In the genomic region with DNA sequence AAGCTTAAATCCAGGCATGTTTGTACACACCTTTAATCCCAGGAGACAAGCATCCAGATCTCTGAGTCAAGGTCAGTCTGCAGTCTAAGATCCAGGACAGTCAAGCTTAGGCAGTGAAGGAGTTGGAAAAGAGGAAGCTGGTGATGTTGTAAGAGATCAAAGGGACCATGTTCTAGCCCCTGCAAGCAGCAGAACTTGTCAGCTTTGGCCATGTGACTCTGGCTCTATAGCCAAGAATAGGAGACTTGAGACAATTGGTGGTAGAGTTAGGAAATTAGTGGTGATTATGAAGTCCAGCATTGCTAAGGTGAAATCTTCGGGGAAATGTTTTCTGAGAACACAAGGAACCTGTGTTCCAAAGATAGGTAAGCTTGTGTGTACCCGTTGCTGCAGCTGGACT, we compare ENCODE assay signal across 39 mouse cellular contexts. TPM values are rescaled to one million over a fixed set of nuclear protein-coding genes. Genes with fewer than 3 reads are reported as not detected.
"Had no signal": no experiment of that assay in that cellular context is flagged by ENCODE, and none has a peak within 500 bp of the region (broad histone marks: within the 10 kb centered on the region; RNA-seq: fewer than 3 reads in every experiment).

No protein-coding gene starts in this region.

RNA-seq across cellular contexts. Expression of a gene that starts 6.0 kb away (rescaled TPM):
- total RNA-seq: gastrocnemius, adult 18-20 months; gastrocnemius, adult 8-10 months; gastrocnemius, postnatal 14 days; gastrocnemius, postnatal 36 days; granulocyte monocyte progenitor cell, adult 5-6 weeks; heart, adult 2 months; heart, postnatal 14 days; heart, postnatal 36 days; hematopoietic stem cell, adult 5-6 weeks; hindbrain, postnatal 0 days; layer of hippocampus, adult 18-20 months; layer of hippocampus, adult 8-10 months; layer of hippocampus, postnatal 14 days; layer of hippocampus, postnatal 36 days; left cerebral cortex, adult 18-20 months; left cerebral cortex, adult 8-10 months; left cerebral cortex, postnatal 10 days; left cerebral cortex, postnatal 25 days; left cerebral cortex, postnatal 4 days; liver, adult 2 months had no signal
- polyA plus RNA-seq: heart, adult 2 months; heart, embryonic 11.5 days; heart, embryonic 13.5 days; heart, embryonic 15.5 days; heart, postnatal 0 days; hindbrain, embryonic 11.5 days; hindbrain, embryonic 13.5 days; hindbrain, embryonic 15.5 days; hindbrain, postnatal 0 days; intestine, embryonic 14.5 days; intestine, embryonic 16.5 days; kidney, adult 2 months; kidney, embryonic 15.5 days; kidney, postnatal 0 days; large intestine, adult 2 months; limb, embryonic 11.5 days; limb, embryonic 13.5 days; limb, embryonic 15.5 days; liver, adult 2 months; liver, embryonic 12.5 days; liver, embryonic 14.5 days; liver, embryonic 16.5 days had no signal

RNA-seq across cellular contexts. Expression of a gene that starts 18.4 kb away (rescaled TPM):
- total RNA-seq: gastrocnemius, adult 18-20 months; gastrocnemius, adult 8-10 months; gastrocnemius, postnatal 14 days; gastrocnemius, postnatal 36 days; granulocyte monocyte progenitor cell, adult 5-6 weeks; heart, adult 2 months; heart, postnatal 14 days; heart, postnatal 36 days; hematopoietic stem cell, adult 5-6 weeks; hindbrain, postnatal 0 days; layer of hippocampus, adult 18-20 months; layer of hippocampus, adult 8-10 months; layer of hippocampus, postnatal 14 days; layer of hippocampus, postnatal 36 days; left cerebral cortex, adult 18-20 months; left cerebral cortex, adult 8-10 months; left cerebral cortex, postnatal 10 days; left cerebral cortex, postnatal 25 days; left cerebral cortex, postnatal 4 days; liver, adult 2 months had no signal
- polyA plus RNA-seq: heart, adult 2 months; heart, embryonic 11.5 days; heart, embryonic 13.5 days; heart, embryonic 15.5 days; heart, postnatal 0 days; hindbrain, embryonic 11.5 days; hindbrain, embryonic 13.5 days; hindbrain, embryonic 15.5 days; hindbrain, postnatal 0 days; intestine, embryonic 14.5 days; intestine, embryonic 16.5 days; kidney, adult 2 months; large intestine, adult 2 months; limb, embryonic 11.5 days; limb, embryonic 13.5 days; limb, embryonic 15.5 days; liver, adult 2 months; liver, embryonic 12.5 days; liver, embryonic 14.5 days; liver, embryonic 16.5 days had no signal
